Mouse (Mus musculus) left cerebral cortex, postnatal 36 days (tissue): ENCODE results near the gene Angpt4. TPM values are rescaled to one million over a fixed set of nuclear protein-coding genes. Genes with fewer than 3 reads are reported as not detected.

Experiments
- DNase-seq, 2 experiments: peaks; one replicate each; pipeline ENCODE4 v3.0.0; 2021 to 2022; ENCODE audit warnings: low spot score in 2 of 2, mixed read lengths in 1 of 2
- intact Hi-C: fragments of 180-260 bp; cut with DNase I; formaldehyde crosslinking; loops from one replicate; pipeline ENCODE4 v1.15.1; 2025
- total RNA-seq, 2 experiments: library from RNA; stranded (reverse); gene quantifications; 2 replicates each; pipeline ENCODE4 v1.2.3; 2021

The Angpt4 gene
- total RNA-seq, 2 experiments from 2014 or later: 0.16 TPM; not detected in 1

DNA sequence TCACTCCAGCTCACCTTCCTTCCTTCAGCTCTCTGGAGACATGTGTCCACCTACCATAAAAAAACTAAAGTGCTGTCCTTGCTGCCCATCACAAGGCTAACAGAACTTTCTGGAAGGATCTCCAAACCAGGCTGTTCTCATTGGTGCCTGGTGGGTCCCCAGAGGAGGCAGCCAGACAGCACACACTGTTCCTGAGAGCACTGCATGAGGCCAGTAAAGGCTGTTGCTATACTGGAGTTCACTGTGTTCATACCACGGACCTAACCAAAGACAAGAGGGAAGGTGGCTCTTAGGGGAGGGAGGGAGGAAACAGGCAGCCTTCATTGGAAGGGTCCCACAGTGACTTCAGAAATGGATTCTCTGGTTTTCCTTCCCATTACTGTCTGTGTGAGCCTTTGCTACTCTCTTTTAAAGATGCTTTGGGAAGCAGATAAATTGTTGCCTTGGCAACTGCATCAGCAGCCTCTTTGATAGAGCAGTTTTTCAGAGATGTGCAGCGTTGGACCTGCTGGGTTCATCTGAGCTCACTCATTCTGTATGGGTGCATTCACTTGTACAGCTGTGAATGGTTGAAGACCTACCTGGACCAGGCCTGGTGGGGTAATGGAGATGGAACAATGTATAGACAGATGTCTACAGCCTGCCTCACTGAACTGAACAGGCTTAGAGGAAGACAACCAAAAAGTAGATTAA, 38.2 kb downstream of the Angpt4 start:
- DNase-seq: no peak
- intact Hi-C loops: no loop called here

DNA sequence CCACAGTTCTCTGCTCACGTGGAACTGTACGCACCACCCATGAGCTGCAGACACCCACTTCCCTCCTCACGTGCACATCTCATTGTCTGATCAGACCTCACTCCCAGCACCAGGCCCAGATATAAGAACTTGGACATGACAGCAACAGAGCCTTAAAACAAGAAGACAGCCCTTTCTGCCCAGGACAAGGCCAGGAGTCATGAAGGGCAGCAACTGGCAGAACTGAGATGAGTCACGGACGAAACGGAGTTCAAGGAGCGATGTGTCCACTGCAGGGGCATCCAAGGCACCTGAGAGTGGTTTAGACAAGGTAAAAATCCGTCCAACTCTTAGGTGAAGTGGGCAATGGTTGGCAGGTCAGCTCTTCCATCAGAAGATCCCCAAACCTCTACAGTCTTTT, 42.7 kb downstream of the Angpt4 start:
- intact Hi-C loops: no loop called here
- no peak for DNase-seq

DNA sequence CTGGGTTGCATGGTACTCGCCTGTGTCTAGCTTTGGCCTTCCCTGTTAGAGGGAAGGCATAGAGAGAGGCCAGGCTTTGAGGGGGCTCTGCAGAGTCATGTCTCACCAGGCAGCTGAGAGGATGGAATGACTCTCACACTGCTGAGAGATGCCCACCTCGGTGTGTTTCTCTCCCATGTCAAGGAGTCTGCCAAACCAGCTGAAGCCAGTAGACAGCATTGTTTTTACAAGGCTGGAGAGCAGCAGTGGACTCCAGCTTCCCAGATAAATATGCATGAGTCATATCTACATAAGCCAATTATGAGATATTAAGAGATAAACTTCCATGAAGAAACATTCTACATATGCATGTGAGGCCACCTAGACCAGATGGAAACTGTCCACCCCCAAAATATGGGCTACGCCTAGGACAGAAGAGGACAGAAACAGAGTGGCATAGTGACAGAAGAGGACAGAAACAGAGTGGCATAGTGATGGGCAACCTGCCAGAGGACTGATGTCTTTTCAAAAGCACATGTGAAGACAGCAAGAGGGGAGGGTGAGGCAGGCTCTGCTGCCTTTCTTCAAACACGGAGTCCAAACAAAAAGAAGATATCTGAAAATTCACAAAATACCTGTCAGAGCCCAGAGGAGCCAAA, 45.6 kb downstream of the Angpt4 start:
- no peak for DNase-seq
- intact Hi-C loops: no loop called here

DNA sequence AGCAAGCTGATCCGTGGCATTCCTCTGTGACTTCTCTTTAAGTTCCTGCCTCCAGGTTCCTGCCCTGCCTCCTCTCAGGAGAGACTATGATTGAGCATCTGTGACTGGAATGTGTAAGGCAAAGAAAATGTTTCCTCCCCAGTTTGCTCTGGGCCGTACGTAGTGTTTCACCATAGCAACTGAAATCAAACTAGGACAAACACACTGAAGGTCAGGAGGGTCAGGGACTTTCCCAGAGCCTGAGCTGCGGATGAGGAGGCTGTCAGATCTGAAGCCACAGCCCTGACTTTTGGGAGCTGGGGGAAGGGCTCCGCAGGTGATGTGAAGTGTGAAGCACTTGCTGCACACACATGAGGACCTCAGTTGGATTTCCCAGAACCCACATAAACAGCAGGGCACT, 48.3 kb downstream of the Angpt4 start:
- DNase-seq: no peak
- intact Hi-C loops: no loop called here

DNA sequence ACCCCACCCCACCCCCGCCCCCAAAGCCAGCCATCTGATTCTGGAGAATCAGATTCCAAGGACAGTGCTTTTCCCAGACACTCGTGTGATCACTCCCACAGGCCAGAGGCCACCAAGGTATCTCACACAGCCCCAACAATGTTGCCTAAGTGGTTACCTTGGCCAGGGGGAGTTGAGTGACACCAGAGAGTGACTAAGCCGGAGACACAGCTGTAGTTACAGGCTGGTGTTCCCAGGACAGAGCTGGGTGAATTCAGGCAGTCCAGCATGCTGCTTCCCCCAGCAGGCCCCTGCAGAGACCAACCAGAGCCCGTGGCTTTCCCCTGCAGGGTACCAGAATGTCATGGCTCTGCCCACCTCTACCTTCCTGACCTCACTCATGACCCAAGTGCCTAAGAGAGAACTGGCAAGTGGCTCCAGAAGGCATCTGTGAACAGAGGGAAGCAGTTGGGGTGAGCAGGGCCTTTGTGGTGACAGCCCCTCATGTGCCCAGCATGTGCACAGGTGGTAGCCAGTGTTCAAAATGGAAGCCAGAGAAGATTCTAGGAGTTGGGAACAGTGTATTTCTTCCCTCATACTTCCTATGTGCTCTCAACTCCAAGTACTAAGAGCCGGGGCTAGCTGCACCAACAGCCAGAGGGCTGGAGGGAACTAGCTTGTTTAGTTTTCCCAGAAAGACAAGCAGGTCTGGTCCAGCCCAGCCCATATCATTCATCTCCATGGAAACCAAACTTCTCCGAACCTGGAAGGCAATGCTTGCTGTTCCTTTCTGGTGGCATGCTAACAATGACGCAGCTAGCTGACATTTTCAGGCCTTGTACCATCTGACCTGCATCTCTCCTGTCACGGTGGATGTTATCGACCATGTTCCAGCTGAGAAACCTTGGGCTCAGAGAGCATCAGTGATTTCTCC, 50.5 kb downstream of the Angpt4 start:
- DNase-seq: no peak
- intact Hi-C loops: no loop called here

DNA sequence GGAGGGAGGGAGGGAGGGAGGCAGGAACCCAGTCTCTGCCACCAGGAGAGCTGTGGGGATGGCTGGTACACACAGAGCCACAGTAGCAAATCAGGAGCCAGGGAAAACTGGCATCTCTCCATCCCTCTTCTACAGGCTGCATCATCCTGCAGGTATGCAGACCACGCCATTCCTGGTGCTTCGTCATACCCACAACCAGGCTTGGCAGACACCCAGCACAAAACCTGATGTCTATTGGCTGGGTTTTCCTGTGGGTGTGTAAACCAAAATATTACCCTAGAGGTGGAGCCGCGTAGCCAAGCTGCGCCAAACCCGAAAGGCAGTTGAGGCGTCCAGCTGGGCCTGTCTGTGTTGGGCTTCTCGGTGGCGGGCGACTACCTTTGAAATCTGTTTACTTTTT, 51.5 kb downstream of the Angpt4 start:
- intact Hi-C loops: no loop called here

DNA sequence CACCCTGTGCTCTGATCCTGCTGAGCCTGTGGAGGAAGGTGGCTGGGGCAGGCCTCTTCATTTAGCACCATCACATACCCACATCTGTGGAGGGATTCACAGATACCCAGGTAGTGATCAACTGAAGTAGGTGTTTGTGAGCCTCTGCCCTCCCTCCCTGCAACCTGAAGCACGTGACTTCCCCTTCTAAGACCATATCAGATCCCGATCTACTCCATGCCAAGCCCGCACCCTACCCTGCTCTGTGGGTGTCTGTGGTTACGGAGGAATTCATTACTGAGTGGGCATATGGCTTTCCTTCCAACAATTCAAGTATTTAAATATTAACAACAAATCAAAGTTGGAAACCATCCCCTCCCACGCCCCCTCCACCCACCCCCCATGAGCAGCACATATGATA, 52.3 kb downstream of the Angpt4 start:
- intact Hi-C loops: no loop called here
- DNase-seq: no peak

More for the DNA sequence above, 51.5 kb downstream of the Angpt4 start:
- DNase-seq: peak; percentile 76 to 80

DNA sequence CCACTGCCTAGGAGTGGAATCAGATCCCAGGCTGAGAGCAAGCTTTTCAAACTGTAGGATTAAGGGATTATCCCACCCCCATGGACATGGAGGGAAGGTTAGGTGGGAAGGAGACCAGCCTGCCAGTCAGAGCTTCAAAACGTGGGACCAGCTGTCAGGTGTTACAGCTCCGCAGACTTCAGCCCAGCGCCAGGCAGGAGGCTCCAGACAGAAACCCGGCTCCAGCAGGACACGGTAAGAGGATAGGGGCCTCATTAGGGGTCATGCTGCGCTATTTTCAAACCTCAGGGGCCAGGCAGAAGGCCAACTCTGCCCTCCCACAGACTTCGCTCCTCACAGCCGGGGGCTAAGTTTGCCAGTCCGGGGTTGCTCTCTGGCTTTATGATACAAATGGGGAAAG, 53.0 kb downstream of the Angpt4 start:
- no peak for DNase-seq
- intact Hi-C loops: no loop called here

DNA sequence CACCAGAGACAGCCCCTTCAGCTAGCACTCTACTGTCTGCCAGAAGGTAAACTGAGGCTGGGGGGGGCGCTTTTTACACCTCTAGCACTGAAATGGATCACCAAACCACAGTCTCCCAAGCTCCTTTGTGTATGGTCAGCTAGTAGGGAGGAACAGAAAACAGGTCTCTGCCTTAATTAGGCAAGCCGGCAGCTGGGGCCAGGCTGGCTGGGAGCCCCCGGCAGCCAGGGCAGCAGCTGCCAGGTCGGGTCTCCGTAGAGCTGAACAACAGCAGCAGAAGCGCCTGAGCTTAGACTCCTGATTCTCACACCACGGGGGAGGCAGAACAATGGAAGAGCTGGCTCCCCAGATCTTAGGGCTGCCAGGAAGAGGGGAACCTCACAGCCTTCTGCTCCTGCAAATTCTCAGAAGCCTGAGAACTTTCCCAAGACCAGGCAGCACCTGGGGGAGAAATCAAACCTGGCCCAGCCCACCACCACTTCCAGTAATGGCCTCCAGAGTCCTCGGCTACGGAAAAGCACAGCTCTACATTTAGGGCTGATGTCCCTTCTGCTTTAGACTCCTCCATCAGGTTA, 56.3 kb downstream of the Angpt4 start:
- DNase-seq: no peak
- intact Hi-C loops: no loop called here

DNA sequence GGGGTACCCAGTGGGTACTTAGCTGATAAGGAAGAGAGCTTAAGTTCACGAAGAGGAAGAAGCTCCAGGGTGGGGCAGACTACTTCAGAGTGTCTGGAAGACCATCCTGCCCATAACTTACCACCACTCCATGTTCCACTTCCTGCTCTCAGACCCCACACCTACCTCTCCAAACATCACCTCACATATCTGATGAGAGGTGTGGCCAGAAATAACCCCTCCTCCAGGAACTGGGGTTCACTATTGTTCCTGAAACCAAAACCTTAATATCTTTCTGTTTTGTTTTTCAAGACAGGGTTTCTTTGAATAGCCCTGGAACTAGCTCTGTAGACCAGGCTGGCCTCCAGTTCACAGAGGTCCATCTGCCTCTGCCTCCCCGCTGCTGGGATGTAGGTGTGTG, 56.8 kb downstream of the Angpt4 start:
- intact Hi-C loops: no loop called here
- DNase-seq: no peak

DNA sequence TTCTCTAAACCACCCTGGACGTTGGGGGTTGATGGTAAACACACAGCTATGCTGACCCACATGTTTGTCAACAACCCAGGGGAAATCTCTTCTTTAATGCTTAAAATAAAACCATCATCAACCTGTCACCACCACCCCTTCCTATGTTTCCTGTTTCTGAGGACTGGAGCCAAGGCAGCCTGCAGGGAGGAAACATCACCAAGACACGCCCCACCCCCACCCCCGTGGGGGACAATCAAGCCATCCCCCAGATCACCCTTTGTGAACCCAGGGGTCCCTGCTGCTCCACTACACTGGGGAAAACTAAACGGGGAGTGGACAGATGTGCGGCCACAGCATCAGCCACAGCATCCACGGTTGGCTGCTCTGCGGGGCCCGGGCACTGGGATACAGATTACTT, 57.4 kb downstream of the Angpt4 start:
- intact Hi-C loops: no loop called here

DNA sequence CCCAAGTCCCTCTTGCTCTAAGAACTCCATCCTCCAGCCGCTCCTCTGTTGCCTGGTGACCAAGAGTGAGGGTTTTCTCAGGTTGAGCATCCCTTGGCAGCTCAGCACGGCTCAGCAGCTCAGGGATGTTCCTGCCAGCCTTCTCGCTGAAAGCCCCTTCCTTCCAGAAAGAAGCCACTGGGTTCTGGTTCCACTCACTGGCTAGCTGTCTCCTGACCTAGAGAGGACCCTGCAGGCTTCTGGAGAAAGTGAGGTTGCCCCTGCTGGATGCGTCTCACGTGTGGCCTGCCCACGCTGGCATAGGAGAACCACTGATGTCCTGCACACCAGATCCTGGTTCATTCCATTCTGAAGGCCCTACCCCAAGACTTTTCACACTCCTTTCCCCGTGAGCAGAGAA, 58.0 kb downstream of the Angpt4 start:
- intact Hi-C loops: no loop called here
- no peak for DNase-seq

More for the DNA sequence above, 57.4 kb downstream of the Angpt4 start:
- no peak for DNase-seq

DNA sequence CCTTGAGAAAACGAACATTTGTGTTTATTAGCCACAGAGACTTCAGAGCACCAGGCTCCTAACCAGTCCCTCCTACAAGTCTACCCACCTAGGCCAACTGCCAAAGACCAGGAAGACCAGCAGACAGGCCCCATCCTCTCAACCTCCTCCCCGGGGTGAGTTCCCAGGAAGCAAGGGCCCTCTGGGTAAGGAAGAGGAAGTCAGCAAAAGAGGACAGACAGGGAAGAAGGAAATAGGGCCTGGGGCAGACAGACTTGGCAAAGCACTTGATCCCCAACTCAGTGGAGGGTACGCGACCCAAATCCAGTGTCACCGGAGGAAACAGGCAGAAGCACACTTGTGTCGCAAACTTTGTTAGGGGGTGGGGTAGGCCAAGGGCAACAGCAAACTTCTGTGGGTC, 58.4 kb downstream of the Angpt4 start:
- intact Hi-C loops: no loop called here
- DNase-seq: no peak

DNA sequence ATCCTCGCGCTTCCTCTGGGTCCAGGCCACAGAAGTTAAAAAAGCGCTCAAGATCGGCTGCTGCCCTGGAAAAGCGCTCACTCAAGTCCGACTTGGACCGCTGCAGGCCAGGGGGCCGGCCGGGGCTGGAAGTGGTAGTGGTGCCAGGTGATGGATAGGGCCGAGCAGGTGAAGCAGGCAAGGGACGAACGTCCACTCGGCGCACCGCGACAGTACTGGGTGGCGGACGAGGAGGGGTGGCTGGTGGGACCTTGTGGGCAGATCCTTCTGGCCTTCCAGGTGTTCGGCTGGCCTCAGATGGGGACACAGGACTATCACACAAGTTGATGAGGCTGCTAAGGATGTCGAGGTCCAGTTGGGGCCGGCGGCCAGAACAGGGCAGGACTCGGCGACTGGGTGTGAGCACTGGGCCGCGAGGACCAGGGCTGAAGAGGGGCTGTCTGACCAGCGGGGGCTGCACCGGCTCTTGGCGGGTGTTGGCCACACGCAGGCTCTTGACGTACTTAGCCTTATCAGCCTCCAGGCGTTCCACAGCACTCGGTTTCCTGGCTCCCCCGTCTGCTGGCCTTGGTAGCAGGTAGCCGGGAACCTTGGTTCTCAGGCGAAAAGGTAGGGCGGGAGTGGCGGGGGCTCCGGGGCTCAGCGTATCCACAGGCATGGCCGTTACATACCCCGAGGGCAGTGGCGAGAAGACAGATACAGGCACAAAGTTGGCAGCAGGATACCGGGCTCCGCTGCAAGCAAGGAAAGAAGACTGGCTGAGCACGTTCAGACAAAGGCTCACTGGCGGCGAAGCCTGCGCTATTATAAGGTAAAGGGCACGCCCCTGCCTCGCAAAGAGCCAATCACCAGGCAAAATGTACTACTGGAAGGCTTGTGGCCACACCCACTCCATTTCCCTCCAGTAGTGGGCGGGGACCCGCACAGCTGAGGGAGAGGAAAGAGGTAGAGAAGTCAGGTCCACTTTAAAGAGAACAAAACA, 59.5 kb downstream of the Angpt4 start:
- DNase-seq: peak; percentile 58 to 64
- intact Hi-C loops: no loop called here

DNA sequence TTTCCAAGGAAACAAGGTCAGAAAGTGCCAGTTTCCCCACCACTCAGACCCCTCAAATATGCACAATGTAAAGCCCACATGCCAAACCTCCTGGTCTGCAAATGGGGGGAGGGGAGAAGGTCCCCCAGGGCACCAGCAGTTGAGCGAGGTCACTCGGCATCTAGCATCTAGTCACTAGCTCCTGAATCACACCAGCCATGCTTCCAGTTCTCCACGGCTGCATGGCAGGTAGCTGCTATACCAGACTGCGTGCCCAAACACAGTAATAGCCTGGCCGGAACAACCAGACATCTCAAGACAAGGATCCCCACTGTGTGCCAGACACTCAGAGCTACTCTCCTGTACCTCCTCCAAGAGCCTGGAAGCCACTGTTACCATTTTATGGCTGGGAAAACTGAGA, 60.7 kb downstream of the Angpt4 start:
- intact Hi-C loops: no loop called here
- no peak for DNase-seq

DNA sequence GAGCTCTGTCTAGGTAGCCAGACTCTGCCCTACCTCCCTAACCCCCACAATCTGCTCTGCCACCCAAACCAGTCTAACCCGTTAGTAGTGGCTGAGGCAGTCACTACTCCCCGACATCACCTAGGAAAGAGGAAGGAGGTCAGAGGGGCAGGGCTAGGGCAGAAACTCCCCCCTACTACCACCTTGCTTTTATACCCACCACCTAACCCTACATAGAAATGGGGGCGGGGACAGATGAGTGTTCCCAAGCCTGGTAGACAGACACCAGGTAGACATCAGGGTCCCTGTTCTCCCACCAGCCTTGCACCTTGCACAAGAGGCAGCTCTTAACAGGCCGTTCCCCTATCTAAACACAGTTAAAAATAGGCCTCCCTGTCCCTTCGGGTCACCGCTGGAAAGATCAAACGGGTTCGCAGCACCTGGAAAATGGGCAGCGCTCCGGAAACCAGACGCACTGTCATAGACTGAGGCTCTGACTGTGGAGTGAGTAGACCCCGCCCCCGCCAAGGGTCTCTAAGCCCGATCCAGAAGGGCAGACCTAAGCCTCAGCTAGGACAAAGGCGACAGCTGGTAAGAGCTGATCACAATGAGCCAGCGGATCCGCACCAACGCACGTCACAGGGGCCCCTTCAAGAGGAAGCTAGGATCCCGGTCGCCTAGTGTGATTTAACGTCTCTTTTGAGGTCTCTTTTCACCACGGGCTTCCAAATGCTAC, 62.0 kb downstream of the Angpt4 start:
- DNase-seq: no peak
- intact Hi-C loops: no loop called here

DNA sequence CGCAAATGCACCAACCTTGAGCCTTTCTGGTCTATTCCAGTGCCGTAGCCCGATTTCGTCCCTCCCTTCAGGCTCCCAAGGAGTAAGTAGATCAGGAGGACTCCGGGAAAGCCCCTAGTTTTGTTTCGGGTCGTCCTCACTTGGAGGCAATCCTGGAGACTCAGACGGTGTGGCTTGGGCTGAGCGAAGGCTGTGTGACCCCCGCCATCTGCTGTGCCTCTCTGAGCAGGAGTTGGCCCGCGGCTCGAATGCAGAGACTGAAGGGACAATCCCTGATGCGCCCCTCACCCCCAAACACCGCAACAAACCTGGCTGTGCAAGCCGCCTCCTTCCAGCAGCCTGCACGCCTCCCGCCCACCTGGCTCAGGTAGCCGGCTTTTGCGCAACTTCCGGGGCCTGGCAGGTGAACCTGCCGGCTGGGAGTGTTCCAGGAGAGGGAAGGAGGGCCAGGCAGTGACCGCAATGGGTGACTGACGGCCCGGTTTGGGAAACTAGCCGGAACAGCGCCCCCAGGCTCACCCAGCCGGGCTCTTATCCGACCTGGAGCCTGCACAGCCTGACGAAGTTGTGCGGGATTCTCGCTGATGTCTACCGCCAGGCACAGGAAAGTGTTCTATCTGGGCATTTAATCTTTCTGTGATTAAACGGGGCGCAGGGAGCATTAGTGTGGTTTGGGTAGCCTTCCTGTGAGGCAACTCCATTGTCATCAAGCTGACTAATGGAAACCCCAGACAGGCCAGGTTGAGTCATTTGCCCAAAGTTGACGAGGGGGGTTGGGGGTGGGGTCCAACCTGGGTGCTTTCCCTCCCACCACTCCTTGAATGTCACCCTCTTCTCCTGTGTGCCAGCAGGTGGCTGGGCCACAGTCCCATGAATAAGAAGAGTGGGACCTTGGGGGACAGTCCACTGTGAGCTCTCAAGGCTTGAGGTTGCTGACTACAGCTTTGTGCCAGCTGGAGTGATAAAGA, 62.9 kb downstream of the Angpt4 start:
- no peak for DNase-seq
- intact Hi-C loops: no loop called here
